Mouse (Mus musculus): ENCODE results near the gene Exoc7.

Exoc7 gene

DNA sequence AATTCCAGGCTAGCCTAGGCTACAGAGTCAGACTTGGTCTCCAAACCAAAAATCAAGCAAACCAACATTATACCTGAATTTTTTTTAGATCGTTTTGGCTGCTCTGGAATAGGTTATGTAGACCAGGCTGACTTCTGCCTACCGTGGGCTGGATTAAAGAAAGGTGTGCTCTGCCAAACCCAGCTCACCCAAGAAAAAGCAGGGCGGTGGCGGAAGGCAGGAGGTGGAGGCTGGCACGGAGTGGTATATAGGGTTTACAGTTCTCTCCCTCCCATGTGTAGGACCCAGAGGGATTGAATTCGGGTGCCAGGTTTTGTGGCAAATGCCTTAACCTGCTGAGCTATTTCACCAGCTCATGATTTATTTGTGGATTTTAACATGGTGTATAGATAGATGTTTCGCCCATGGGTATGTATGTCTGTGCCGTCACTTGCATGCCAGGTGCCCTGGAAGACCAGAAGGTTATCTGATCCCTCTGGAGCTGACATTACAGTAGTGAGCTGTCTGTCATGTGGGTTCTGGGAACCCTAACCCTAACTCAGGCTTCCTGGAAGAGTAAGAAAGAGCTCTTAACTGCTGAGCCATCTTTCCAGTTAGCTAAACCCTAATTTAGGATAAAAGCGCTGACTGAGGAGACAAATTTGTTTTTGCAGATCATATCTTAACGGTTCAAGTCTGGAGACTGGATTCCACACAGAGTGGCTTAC, at the start of gene Exoc7:
TSS of gene Exoc7 (minus strand) at position 215 of the 707 bp plus-strand sequence.
- in situ Hi-C loops (cut with MboI, MseI), result loop anchor here (10.0 kb wide), 1 partner anchor 1308 kb away; no protein-coding TSS in a partner anchor

GRCm38 (mm10) chr11:116354521-116354920, 47.5 kb upstream of the Exoc7 start:
- in situ Hi-C loops (cut with MboI, MseI), result no loop called here

DNA sequence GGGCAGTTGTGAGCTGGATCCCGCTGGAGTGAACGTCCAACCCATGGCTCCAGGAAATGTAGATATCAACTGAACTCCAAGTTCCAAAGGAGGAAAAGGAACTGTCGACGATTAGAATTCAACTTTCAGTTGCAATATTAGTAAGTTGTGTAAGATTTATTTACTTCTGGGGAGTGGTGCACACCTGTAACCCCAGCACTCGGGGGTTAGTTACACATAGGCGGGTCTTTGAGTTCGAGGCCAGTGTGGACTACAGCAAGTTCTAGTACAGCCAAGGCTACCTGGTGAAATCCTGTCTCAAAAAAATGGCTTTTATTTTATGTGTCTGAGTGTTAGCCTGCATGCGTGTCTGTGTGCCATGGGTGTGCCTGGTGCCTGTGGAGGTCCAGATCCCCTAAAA, 46.5 kb upstream of the Exoc7 start:
- in situ Hi-C loops (cut with MboI, MseI), result no loop called here

- in situ Hi-C loops (cut with MboI, MseI), result no loop called here
These were observed 44.3 kb upstream of the Exoc7 start for GRCm38 (mm10) chr11:116351294-116351693.

DNA sequence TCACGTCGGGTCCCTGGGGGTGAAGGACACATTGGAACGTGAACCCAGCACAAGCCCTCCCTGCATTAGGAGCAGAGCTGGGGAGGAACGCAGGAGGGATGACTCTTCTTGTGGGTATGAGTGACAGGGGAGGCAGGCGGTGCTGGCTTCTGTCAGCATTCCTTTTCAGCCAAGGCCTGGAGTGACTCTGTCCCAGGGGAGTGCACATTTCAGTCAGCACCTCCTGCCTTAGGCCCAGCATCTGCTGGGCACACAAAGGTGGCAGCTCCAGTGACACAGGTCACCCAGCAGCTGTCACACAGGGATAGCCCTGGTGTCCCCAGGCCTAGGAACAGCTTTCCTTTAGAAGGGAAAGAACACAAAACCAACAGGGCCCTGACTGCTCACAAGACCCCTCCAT, 40.9 kb upstream of the Exoc7 start:
- in situ Hi-C loops (cut with MboI, MseI), result no loop called here

DNA sequence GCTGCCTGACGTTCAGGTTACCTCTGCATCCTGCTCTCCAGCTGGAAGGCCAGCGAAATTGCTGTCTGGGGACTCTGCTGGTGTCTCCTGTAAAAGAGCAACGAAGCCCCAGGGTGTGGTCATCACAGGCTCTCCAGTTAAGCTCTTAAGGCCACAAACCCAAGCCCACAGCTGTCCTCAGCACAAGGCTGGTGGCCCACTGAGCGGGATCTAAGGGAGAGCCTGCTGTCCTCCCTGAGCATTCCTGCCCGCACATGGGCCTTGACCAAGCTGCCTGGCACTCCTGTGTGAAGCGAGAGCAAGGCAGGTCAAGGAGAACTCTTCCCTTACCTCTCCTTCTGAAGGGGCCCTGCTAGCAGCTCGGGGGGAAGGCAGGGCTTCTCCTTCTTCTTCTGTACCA, 40.0 kb upstream of the Exoc7 start:
- in situ Hi-C loops (cut with MboI, MseI), result no loop called here

DNA sequence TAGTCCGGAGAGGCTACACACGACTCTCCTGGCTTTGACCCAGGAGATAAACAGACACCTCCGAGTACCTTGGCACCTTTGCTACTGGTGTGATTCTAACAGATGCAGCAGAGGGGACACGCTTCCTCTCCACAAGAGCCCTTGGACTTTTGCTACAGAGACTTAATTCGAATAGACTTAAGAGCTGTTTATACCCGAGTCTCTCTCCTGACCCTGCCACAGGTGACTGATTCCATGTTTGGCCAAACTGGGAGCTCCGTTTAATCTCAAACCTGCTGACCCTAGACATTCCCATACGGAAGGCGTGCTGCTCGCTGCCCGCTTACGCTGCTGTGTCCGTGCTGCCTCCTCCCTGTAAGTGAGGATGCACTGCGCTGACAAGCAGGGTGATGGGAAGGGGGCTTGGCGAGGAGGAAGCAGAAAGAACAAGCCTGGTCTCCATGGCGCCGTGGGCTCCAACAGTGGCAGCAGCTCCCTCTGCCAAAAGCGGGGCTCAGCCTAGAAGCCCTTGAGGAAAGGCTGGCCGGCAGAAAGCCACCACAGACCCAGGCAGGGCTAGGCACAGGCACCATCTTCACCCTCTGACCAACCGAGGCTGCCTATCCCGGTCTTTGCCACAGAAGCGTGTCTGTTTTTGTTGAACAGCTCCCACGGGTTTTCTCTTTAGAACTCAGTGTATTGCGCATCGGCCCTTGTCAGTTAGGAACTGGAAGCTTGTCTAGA, 35.2 kb upstream of the Exoc7 start:
- in situ Hi-C loops (cut with MboI, MseI), result no loop called here

DNA sequence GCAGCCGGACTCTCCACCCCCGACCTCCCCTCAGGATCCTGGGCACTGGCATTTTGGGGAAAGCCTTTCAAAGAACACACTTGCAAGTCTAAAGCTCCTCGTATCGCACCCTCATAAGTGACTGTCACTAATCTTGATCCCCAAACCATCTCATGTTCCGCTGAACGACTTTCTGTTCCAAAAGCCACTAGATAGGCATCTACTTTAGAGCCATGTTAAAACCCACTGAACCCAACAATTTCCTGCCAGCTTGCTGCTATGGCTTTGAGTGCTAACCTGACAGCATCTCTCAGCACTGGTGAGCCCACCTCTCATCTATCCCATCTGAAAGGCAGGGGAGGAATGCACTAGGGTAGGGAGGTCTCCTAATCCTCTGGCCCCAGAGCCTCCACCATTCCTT, 30.5 kb upstream of the Exoc7 start:
- in situ Hi-C loops (cut with MboI, MseI), result no loop called here

- in situ Hi-C loops (cut with MboI, MseI), result no loop called here
These were observed 30.0 kb upstream of the Exoc7 start for GRCm38 (mm10) chr11:116337000-116337399.

DNA sequence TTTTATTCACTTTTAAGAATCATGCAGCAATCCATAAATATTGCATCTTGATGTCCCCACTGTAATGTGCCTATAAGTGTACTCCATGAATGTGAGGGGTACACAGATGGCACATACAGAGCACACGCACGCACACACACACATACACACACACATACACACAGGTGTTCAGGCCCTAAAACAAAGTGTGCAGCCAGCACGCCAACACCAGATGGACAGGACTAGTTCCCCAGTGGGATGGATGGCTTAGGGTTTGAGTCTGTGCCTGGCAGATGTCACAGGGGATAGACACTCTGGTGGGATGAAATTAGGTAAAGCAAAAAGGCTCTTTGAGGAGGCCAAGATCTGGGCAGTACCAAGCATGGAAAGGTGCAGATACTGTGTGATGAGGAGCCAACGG, 29.4 kb upstream of the Exoc7 start:
- in situ Hi-C loops (cut with MboI, MseI), result no loop called here

- in situ Hi-C loops (cut with MboI, MseI), result no loop called here
These were observed 28.4 kb upstream of the Exoc7 start, which contains the start of gene Foxj1 for GRCm38 (mm10) chr11:116335244-116336036. Foxj1 (minus strand) TSS chr11:116335399.

DNA sequence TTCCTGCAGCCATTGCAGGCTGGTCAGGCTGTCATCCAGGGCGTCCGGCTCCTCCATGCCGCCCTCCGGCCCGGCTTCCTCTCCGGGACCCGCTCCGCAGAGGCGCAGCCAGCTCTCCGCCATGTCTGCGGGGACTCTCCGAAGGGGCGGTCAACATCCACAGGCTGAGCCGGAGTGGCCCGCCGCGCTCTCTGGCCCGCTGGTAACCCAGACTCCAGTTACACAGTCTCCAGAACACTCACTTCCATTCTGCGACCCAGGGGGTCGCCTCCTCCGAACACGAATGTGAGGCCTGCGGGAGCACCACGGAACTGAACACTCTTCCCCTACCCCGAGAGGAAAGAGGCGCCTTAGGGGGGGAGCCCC, 27.4 kb upstream of the Exoc7 start:
- in situ Hi-C loops (cut with MboI, MseI), result no loop called here

DNA sequence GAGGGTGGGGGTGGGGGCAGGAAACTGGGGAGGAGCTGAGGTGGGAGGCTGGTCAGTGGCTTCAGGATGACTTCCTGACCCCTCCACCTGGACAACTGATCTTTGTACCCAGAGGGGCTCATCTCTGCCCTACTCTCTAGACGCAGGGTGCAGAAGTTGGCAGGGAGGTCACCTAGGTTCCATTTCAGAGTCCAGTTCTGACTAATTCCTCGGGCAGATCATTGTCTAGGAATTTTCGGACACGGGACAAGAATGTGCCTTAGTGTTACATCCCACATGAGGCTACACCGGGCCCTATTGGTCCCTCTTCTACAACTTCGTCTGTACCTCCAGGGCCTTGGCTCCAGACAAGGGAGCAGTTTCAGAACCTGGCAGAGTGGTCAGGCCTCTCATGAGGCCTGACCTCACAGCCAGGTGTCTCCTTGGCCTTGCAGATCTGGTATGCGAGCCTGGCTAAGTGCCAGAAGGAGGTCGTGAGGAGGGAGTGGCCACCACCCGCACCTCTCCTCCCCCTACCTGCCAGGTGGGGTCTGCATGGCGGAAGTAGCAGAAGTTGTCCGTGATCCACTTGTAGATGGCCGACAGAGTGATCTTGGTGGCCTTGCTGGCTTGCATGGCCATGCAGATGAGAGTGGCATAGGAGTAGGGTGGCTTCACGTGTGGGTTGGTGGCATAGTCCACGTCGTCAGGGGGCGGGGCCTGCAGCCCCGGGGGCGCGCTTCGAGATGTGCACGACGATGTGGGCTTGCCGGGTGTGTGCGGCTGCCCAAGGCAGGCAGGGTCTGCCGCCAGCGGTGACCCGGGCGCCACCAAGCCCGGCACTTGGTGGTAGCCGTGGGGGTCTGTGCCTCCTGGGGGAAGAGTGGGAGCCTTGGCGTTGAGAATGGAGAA, 26.7 kb upstream of the Exoc7 start:
- in situ Hi-C loops (cut with MboI, MseI), result no loop called here

DNA sequence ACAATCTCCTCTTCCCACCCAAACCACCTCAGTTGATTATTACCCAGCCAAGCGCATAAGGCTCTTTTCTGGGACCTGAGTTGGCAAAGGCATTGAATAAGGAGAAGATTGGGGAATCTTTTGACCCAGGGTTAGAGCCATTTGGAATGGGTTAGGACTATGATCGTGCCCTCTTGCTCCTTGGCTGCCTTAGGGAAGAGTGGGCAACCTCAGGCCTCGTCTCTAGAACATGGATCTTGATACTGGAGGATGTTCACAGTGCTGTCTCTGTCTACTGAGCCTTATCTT, 25.9 kb upstream of the Exoc7 start:
- in situ Hi-C loops (cut with MboI, MseI), result no loop called here

DNA sequence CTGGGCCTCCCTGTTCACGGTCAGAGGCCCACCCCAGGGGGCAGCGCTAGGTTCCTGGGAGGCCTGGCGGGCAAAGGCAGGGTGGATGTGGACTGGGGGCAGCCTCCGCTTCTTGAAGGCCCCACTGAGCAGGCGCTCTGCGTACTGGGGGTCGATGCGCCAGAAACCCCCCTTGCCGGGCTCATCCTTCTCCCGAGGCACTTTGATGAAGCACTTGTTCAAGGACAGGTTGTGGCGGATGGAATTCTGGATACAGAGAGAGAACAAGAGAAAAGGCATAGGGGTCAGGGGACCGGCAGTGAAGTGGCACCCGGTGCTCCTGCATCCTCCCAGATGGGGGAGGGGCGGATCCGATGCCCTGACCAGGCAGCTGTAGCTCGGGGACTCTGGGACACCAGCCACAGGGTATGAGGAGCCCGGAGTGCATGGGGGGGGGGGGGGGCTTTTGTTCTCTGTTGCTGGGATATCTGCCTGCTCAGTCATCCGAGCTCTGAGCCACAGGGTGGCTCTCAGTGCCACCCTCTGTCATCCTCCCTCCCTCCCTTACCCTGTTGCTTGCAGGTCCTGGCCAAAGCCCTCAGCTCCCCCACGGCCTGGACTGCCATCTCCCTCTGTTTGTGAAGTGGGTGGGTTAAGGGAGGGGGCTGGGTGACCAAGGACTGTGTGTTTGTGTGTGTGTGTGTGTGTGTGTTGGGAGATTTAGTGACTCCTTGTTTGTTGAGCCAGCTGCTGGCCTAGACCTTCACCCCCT, 25.4 kb upstream of the Exoc7 start:
- in situ Hi-C loops (cut with MboI, MseI), result no loop called here

- in situ Hi-C loops (cut with MboI, MseI), result no loop called here
These were observed 23.1 kb upstream of the Exoc7 start for GRCm38 (mm10) chr11:116330211-116330518.

DNA sequence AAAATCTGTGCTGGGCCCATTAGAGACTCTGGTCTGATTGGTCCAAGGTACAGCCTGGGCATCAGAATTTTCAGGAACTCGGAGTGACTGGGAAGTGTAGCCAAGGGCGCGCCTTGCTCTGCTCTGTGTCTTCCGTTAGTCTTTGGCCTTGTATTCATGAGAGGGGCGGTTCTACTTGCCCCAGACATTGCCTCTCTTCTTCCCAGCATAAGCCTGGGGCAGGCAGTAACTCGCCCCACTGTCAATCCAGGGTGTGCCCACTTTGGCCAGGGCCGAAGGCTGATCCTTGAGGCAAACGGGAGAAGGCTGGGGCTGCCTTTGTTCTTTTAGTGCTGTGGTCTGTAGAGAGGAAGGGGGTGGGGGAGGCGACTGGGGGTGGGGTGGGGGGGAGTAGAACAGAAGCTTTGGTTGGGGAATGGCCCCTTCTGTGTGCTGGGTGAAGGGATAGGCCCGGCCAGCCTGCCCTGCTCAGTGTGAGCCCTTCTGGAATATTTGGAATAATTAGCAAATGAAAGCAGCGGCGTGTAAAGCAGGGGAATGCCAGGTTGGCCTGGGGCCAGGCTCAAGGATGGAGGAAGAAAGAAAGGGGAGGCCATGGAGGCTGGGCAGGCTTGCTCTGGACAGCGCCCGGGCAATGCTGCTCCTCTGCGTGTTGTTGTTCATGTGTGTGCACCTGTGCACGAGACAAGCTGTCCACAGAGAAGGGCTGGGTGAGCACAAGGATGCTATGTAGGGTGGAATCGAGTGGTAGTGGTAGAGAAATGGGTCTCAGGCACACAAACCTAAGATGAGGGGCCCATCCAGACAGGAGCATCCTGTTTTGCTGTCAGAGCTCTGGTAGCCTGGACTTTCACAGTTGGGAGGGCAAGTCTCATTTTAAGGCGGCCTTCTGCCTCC, 22.5 kb upstream of the Exoc7 start:
- in situ Hi-C loops (cut with MboI, MseI), result no loop called here

DNA sequence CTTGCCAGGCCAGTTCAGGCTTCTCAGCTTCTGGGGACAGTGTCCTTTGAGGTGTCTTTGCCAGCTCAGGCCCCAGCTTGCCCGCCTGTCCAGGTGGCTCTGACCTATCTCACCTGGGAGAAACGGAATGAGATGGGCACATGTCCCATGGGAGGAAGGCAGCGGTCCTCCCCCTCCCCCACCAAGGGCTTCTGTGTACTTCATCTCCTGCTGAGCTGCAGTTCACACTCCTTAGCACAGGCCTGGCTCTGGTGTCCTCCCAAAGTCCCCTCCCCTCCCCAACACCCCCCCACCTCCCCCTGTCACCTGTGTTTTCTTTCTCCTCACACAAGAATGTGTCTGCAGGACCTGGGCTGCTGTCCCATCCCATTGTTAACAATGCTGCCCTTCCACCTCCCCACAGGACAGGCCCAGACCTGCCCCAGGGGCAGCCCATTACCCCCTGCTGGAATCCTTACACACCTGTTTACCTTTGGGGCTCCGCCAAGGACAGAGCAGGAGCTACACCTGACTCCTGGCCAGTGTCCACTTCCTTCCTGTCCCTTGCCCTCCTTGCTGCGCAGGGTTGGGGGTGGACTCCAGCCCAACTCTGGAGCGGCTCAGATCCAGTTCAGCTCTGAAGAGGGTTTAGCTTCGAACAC, 20.1 kb upstream of the Exoc7 start:
- in situ Hi-C loops (cut with MboI, MseI), result no loop called here

All from T-helper 2 cell (primary cell).